Mouse (Mus musculus): ENCODE measurements around the gene Sdccag8.

The Sdccag8 gene

GRCm38 (mm10) chr1:177051366-177051963 is 237.0 kb downstream of the Sdccag8 start:
- DNase-seq (ENCODE audit: extremely low spot score): no peak

- DNase-seq (ENCODE audit: extremely low spot score): no peak
Measured at GRCm38 (mm10) chr1:177054891-177055290, 240.4 kb downstream of the Sdccag8 start.

- DNase-seq (ENCODE audit: extremely low spot score): no peak
Measured at GRCm38 (mm10) chr1:177061761-177062160, 247.3 kb downstream of the Sdccag8 start.

GRCm38 (mm10) chr1:177065732-177066131 is 251.3 kb downstream of the Sdccag8 start:
- no peak for DNase-seq (ENCODE audit: extremely low spot score)

GRCm38 (mm10) chr1:177067123-177067646 is 252.7 kb downstream of the Sdccag8 start:
- no peak for DNase-seq (ENCODE audit: extremely low spot score)

- no peak for DNase-seq (ENCODE audit: extremely low spot score)
Measured at GRCm38 (mm10) chr1:177069161-177069560, 254.7 kb downstream of the Sdccag8 start.
